ENCODE assay signal across 24 mouse cellular contexts in genomic region chr8:3576211-3576960, GRCm38 (mm10). TPM values are rescaled to one million over a fixed set of nuclear protein-coding genes. Genes with fewer than 3 reads are reported as not detected.
DNase-seq lines count a peak whose midpoint lies in the region; ATAC-seq and TF ChIP-seq lines count a peak whose summit lies in the region.
"Had no signal": no experiment of that assay in that cellular context is flagged by ENCODE, and none has a peak within 500 bp of the region (broad histone marks: within the 10 kb centered on the region; RNA-seq: fewer than 3 reads in every experiment).

No protein-coding gene starts in this region.

- H3K27ac ChIP-seq in CH12.LX (ENCODE audit: insufficient read depth, low read depth) (no peak overlapping the region), ES-Bruce4 (ENCODE audit: insufficient read depth, low read length) (peak overlapping the region; percentile 95)
- H3K27ac ChIP-seq in intestine, embryonic 16.5 days (ENCODE audit: low read length), result no peak overlapping the region
- H3K27ac ChIP-seq: embryonic facial prominence, embryonic 12.5 days; forebrain, embryonic 13.5 days; heart, embryonic 13.5 days; hindbrain, embryonic 15.5 days had no signal

- H3K4me1 ChIP-seq in CH12.LX (ENCODE audit: control insufficient read depth in 1 of 2, insufficient read depth in 2 of 2) (0 out of 4 replicates have a peak, but pooled peaks cover 0 to 4% of the 10 kb centered on the region in 2 experiments), ES-Bruce4 (ENCODE audit: control insufficient read depth, insufficient read depth, low read length) (peaks cover 11% of the 10 kb centered on the region)
- H3K4me1 ChIP-seq in intestine, embryonic 16.5 days (ENCODE audit: control insufficient read depth, insufficient read depth, low read length), result peaks cover 6% of the 10 kb centered on the region; the same call in 1 of the 2 replicates
- H3K4me1 ChIP-seq: embryonic facial prominence, embryonic 12.5 days; forebrain, embryonic 13.5 days; heart, embryonic 13.5 days; hindbrain, embryonic 15.5 days had no signal

- H3K36me3 ChIP-seq in CH12.LX (replicated peaks in 1 of 2; ENCODE audit: control insufficient read depth in 1 of 2, insufficient read depth in 1 of 2, low read length in 1 of 2), result no peaks in the 10 kb centered on the region
- peaks cover 10% of the 10 kb centered on the region for H3K36me3 ChIP-seq in ES-Bruce4 (ENCODE audit: control insufficient read depth, insufficient read depth, low read length, poor library complexity, severe bottlenecking)
- no peaks in the 10 kb centered on the region for H3K36me3 ChIP-seq in intestine, embryonic 16.5 days (ENCODE audit: control insufficient read depth, insufficient read depth, low read length)
- H3K36me3 ChIP-seq: embryonic facial prominence, embryonic 12.5 days; heart, embryonic 13.5 days; hindbrain, embryonic 15.5 days had no signal

- TF ChIP-seq EP300 in CH12.LX (IDR thresholded peaks at IDR 0.05; ENCODE audit: low read length), result no peak
- TF ChIP-seq EP300 in ES-Bruce4 (IDR thresholded peaks at IDR 0.05; ENCODE audit: insufficient read depth, low read depth, low read length), result peak; percentile 90

- H3K4me3 ChIP-seq in CH12.LX (replicated peaks in 1 of 3; ENCODE audit: low read depth in 2 of 3, low read length in 2 of 3, poor library complexity in 1 of 3) (no peak overlapping the region), ES-Bruce4 (ENCODE audit: low read depth, low read length) (peak overlapping the region; percentile 39)
- H3K4me3 ChIP-seq in intestine, embryonic 16.5 days (ENCODE audit: low read length), result no peak overlapping the region
- H3K4me3 ChIP-seq: embryonic facial prominence, embryonic 12.5 days; forebrain, embryonic 13.5 days; heart, embryonic 13.5 days; hindbrain, embryonic 15.5 days had no signal

- no peak for TF ChIP-seq RAD21 in CH12.LX (IDR thresholded peaks at IDR 0.05; ENCODE audit: low read depth, low read length)

- in situ Hi-C loops in CH12.LX (cut with MboI; ENCODE audit: low pct_ligation_motif_present, low pct_unique_long_range_greater_than_20kb, low sequenced_read_pairs), result loop anchor here (10.0 kb wide), 1 partner anchor 48 kb away; the partner anchor contains the start of genes Pcp2, Pet100 and Xab2

- peak; percentile 29 for ATAC-seq in intestine, embryonic 16.5 days
- ATAC-seq: forebrain, embryonic 13.5 days; forebrain, postnatal 0 days had no signal

- no peak for DNase-seq in CH12.LX (ENCODE audit: extremely low read depth)
- DNase-seq in ZHBTc4 (ENCODE audit: low read depth, low spot score), result peak; percentile 61
- DNase-seq in lung, postnatal 4 days, result no peak
- DNase-seq in right cerebral cortex, adult 18-20 months, result no peak
- DNase-seq in adrenal gland, adult (ENCODE audit: inconsistent age in 2 of 2, low spot score in 1 of 2), result no peak
- DNase-seq: adrenal gland, adult 2 months; adrenal gland, postnatal 25 days; cerebellum, adult 18-20 months; cerebellum, postnatal 10 days; embryo, embryonic 11 days; forebrain, postnatal 0 days; gastrocnemius, postnatal 14 days; heart, adult 11 months; heart, postnatal 36 days; kidney, adult 18-20 months had no signal

- dilution Hi-C loops in CH12.LX (cut with MboI; ENCODE audit: extremely low pct_ligation_motif_present, extremely low pct_unique_long_range_greater_than_20kb, low sequenced_read_pairs), result no loop called here

- TF ChIP-seq POLR2A in CH12.LX (IDR thresholded peaks at IDR 0.05; ENCODE audit: low read depth, low read length) (no peak), ES-Bruce4 (IDR thresholded peaks at IDR 0.05; ENCODE audit: insufficient read depth, low read length) (no peak)

- H3K9me3 ChIP-seq in CH12.LX (replicated peaks; ENCODE audit: low read length) (no peaks in the 10 kb centered on the region), ES-Bruce4 (replicated peaks; ENCODE audit: control insufficient read depth, insufficient read depth, low read length, poor library complexity, severe bottlenecking) (no peaks in the 10 kb centered on the region)
- no peaks in the 10 kb centered on the region for H3K9me3 ChIP-seq in intestine, embryonic 16.5 days (ENCODE audit: control insufficient read depth, low read length)
- H3K9me3 ChIP-seq: embryonic facial prominence, embryonic 12.5 days; forebrain, embryonic 13.5 days; heart, embryonic 13.5 days; hindbrain, embryonic 15.5 days had no signal

- H3K79me2 ChIP-seq in CH12.LX (replicated peaks; ENCODE audit: control insufficient read depth, extremely low read depth, insufficient read depth, poor library complexity, severe bottlenecking), result no peaks in the 10 kb centered on the region

- H3K4me2 ChIP-seq in CH12.LX (ENCODE audit: insufficient read depth, low read depth, poor library complexity, severe bottlenecking), result peak overlapping the region; percentile 25; the same call in 1 of the 2 replicates
- no peak overlapping the region for H3K4me2 ChIP-seq in intestine, embryonic 16.5 days (ENCODE audit: low read depth, low read length)
- H3K4me2 ChIP-seq: embryonic facial prominence, embryonic 12.5 days; forebrain, embryonic 13.5 days; heart, embryonic 13.5 days; hindbrain, embryonic 15.5 days had no signal

- TF ChIP-seq CTCF in CH12.LX (conservative IDR thresholded peaks at IDR 0.05 in 1 of 2, IDR thresholded peaks at IDR 0.05 in 1 of 2; ENCODE audit: low read depth in 2 of 2, low read length in 2 of 2) (no peak), ES-Bruce4 (IDR thresholded peaks at IDR 0.05; ENCODE audit: low read depth, low read length) (no peak)

- H3K27me3 ChIP-seq in CH12.LX (replicated peaks) (peaks cover 34% of the 10 kb centered on the region), ES-Bruce4 (ENCODE audit: control insufficient read depth, insufficient read depth, low read length, poor library complexity, severe bottlenecking) (no peaks in the 10 kb centered on the region)
- no peaks in the 10 kb centered on the region for H3K27me3 ChIP-seq in intestine, embryonic 16.5 days (replicated peaks; ENCODE audit: control insufficient read depth, insufficient read depth, low read length)
- H3K27me3 ChIP-seq: embryonic facial prominence, embryonic 12.5 days; forebrain, embryonic 13.5 days; heart, embryonic 13.5 days; hindbrain, embryonic 15.5 days had no signal

- 65% methylated on average over 15 of the region's 15 CpGs for WGBS in intestine, embryonic 16.5 days

- H3K9ac ChIP-seq in CH12.LX (ENCODE audit: insufficient read depth, low read depth) (no peak overlapping the region), ES-Bruce4 (ENCODE audit: low read depth, poor library complexity, severe bottlenecking) (peak overlapping the region; percentile 13; the same call in 1 of the 2 replicates)
- no peak overlapping the region for H3K9ac ChIP-seq in intestine, embryonic 16.5 days (ENCODE audit: low read depth, low read length)
- H3K9ac ChIP-seq: embryonic facial prominence, embryonic 12.5 days; forebrain, embryonic 13.5 days; forebrain, postnatal 0 days; heart, embryonic 13.5 days; hindbrain, embryonic 15.5 days had no signal

TF ChIP-seq in CH12.LX, 34 proteins besides CTCF, POLR2A, EP300 and RAD21 (continues in another document):
- TF ChIP-seq PAX5 (IDR thresholded peaks at IDR 0.05; ENCODE audit: low read length), result no peak
- TF ChIP-seq UBTF (IDR thresholded peaks at IDR 0.05; ENCODE audit: low read depth, low read length), result no peak
- TF ChIP-seq MEF2A (IDR thresholded peaks at IDR 0.05; ENCODE audit: borderline replicate concordance, low read depth, low read length), result no peak
- TF ChIP-seq IRF4 (IDR thresholded peaks at IDR 0.05; ENCODE audit: low read depth, low read length), result no peak
- TF ChIP-seq NRF1 (IDR thresholded peaks at IDR 0.05; ENCODE audit: low read depth, low read length), result no peak
- TF ChIP-seq MAZ (IDR thresholded peaks at IDR 0.05; ENCODE audit: low read depth, low read length), result no peak
- no peak for TF ChIP-seq TBP (conservative IDR thresholded peaks at IDR 0.05; ENCODE audit: low read depth, low read length)
- no peak for TF ChIP-seq ELF1 (IDR thresholded peaks at IDR 0.05; ENCODE audit: low read depth, low read length)
- TF ChIP-seq SMC3 (IDR thresholded peaks at IDR 0.05; ENCODE audit: low read depth, low read length), result no peak
- TF ChIP-seq HCFC1 (IDR thresholded peaks at IDR 0.05; ENCODE audit: low read depth, low read length), result no peak
- no peak for TF ChIP-seq USF2 (conservative IDR thresholded peaks at IDR 0.05; ENCODE audit: low read depth, low read length)

RNA-seq across cellular contexts. Expression of gene C330021F23Rik, which starts 8.6 kb away (rescaled TPM):
- 0.84 and 1.1 TPM in 2 replicates for total RNA-seq in CH12.LX (2012; rRNA removed)
- total RNA-seq in CH12.LX (2014; rRNA removed), result not detected in 2 replicates
- polyA plus RNA-seq in CH12.LX (2012; ENCODE audit: insufficient read length, low read depth), result 0.60 and 1.0 TPM in 2 replicates
- polyA plus RNA-seq in ES-Bruce4 (2011; ENCODE audit: insufficient read depth, insufficient read length, low read depth, missing spikeins), result 22.8 and 24.0 TPM in 2 replicates
- 5.7 and 6.1 TPM in 2 replicates for polyA plus RNA-seq in intestine, embryonic 16.5 days (2015; fragmentation: Nextera tagmentation; extraction: Ambion mirVana)
- total RNA-seq: adrenal gland, adult 2 months; adrenal gland, postnatal 25 days; forebrain, postnatal 0 days; gastrocnemius, adult 18-20 months; gastrocnemius, postnatal 14 days; heart, postnatal 36 days had no signal
- polyA plus RNA-seq: adrenal gland, adult 2 months had no signal

RNA-seq across cellular contexts. Expression of gene Camsap3, which starts 10.7 kb away (rescaled TPM):
- total RNA-seq in CH12.LX (2012; rRNA removed) (0.51 and 0.67 TPM in 2 replicates), CH12.LX (2014; rRNA removed) (not detected in 2 replicates)
- polyA plus RNA-seq in CH12.LX (2012; ENCODE audit: insufficient read length, low read depth) (0.36 and 0.50 TPM in 2 replicates), ES-Bruce4 (2011; ENCODE audit: insufficient read depth, insufficient read length, low read depth, missing spikeins) (68.9 and 69.1 TPM in 2 replicates)
- polyA plus RNA-seq in intestine, embryonic 16.5 days (2015; fragmentation: Nextera tagmentation; extraction: Ambion mirVana), result 23.4 and 26.1 TPM in 2 replicates

RNA-seq across cellular contexts. Expression of gene Xab2, which starts 44.7 kb away (rescaled TPM):
- total RNA-seq in CH12.LX (2012; rRNA removed), result 60.7 and 62.7 TPM in 2 replicates
- total RNA-seq in CH12.LX (2014; rRNA removed), result 46.1 and 49.9 TPM in 2 replicates
- polyA plus RNA-seq in CH12.LX (2012; ENCODE audit: insufficient read length, low read depth), result 57.1 and 62.0 TPM in 2 replicates
- polyA plus RNA-seq in ES-Bruce4 (2011; ENCODE audit: insufficient read depth, insufficient read length, low read depth, missing spikeins), result 57.8 and 65.8 TPM in 2 replicates
- 45.9 and 48.1 TPM in 2 replicates for polyA plus RNA-seq in intestine, embryonic 16.5 days (2015; fragmentation: Nextera tagmentation; extraction: Ambion mirVana)

RNA-seq across cellular contexts. Expression of gene Pet100, which starts 45.0 kb away (rescaled TPM):
- total RNA-seq in CH12.LX (2012; rRNA removed) (70.2 and 85.3 TPM in 2 replicates), CH12.LX (2014; rRNA removed) (38.8 and 39.0 TPM in 2 replicates)
- polyA plus RNA-seq in CH12.LX (2012; ENCODE audit: insufficient read length, low read depth) (62.7 and 86.0 TPM in 2 replicates), ES-Bruce4 (2011; ENCODE audit: insufficient read depth, insufficient read length, low read depth, missing spikeins) (93.4 and 100 TPM in 2 replicates)
- polyA plus RNA-seq in intestine, embryonic 16.5 days (2015; fragmentation: Nextera tagmentation; extraction: Ambion mirVana), result 86.6 and 86.9 TPM in 2 replicates

RNA-seq across cellular contexts. Expression of gene Pcp2, which starts 49.0 kb away (rescaled TPM):
- total RNA-seq in CH12.LX (2012; rRNA removed), result 0.29 and 0.38 TPM in 2 replicates
- not detected in 2 replicates for total RNA-seq in CH12.LX (2014; rRNA removed)
- polyA plus RNA-seq in CH12.LX (2012; ENCODE audit: insufficient read length, low read depth), result 0.56 TPM in 1 of 2 replicates, not detected in the other
- polyA plus RNA-seq in ES-Bruce4 (2011; ENCODE audit: insufficient read depth, insufficient read length, low read depth, missing spikeins), result not detected in 2 replicates
- 0.29 TPM in 1 of 2 replicates, not detected in the other for polyA plus RNA-seq in intestine, embryonic 16.5 days (2015; fragmentation: Nextera tagmentation; extraction: Ambion mirVana)
- total RNA-seq: adrenal gland, adult 2 months; adrenal gland, postnatal 25 days; common myeloid progenitor, adult 5-6 weeks; forebrain, postnatal 0 days; gastrocnemius, adult 18-20 months; heart, postnatal 36 days had no signal
- polyA plus RNA-seq: adrenal gland, adult 2 months; forebrain, postnatal 0 days; heart, embryonic 13.5 days; heart, postnatal 0 days had no signal

Comparison
In these comparisons a context has a peak if more than half of its experiments do, and no peak if none do; other contexts are left out.
1. RNA of gene Camsap3, which starts 10.7 kb away (polyA plus RNA-seq): 68.9 to 69.1 TPM in ES-Bruce4 and 23.4 to 26.1 TPM in intestine, embryonic 16.5 days; 0.36 to 0.50 TPM in CH12.LX; every median in the first group is over 10 times any median in the second.